Mouse (Mus musculus) lung, embryonic 16.5 days (tissue): ENCODE results near the gene Syde2. TPM values are rescaled to one million over a fixed set of nuclear protein-coding genes. Genes with fewer than 3 reads are reported as not detected.
"Not testable (repeated sequence)": the region's sequence is repeated elsewhere in the genome, so short reads cannot be mapped to it uniquely, and the experiment has no call there.

Experiments
- ATAC-seq: fragments of 200-750 bp; cut with Nextera tagmentation; 2 replicates; pipeline ENCODE4 v1.8.0; 2017; ENCODE audit warnings: low read depth, mild to moderate bottlenecking, moderate library complexity
- H3K27ac ChIP-seq: fragments of 300-500 bp; sonication (generic); 2 replicates; pipeline ENCODE4 v1.5.1; 2014; ENCODE audit warnings: mild to moderate bottlenecking, control low read depth, low read length
- H3K27me3 ChIP-seq: fragments of 300-500 bp; sonication (generic); 2 replicates; pipeline ENCODE4 v1.6.1; 2014; ENCODE audit warnings: low read depth, low read length, mixed read lengths; ENCODE audit not compliant: control insufficient read depth, insufficient read depth
- H3K36me3 ChIP-seq: fragments of 300-500 bp; sonication (generic); 2 replicates; pipeline ENCODE4 v1.6.1; 2014; ENCODE audit warnings: low read length; ENCODE audit not compliant: control insufficient read depth, insufficient read depth
- H3K4me1 ChIP-seq: fragments of 300-500 bp; sonication (generic); replicated peaks from 2 replicates; pipeline ENCODE4 v1.6.1; 2014; ENCODE audit warnings: low read length, mixed read lengths; ENCODE audit not compliant: control insufficient read depth, insufficient read depth
- H3K4me2 ChIP-seq: fragments of 300-500 bp; sonication (generic); 2 replicates; pipeline ENCODE4 v1.6.1; 2014; ENCODE audit warnings: low read depth, low read length, control low read depth
- H3K4me3 ChIP-seq: fragments of 300-500 bp; sonication (generic); 2 replicates; pipeline ENCODE4 v1.5.1; 2014; ENCODE audit warnings: mild to moderate bottlenecking, low read length, control low read depth
- H3K9ac ChIP-seq: fragments of 300-500 bp; sonication (generic); 2 replicates; pipeline ENCODE4 v1.6.1; 2014; ENCODE audit warnings: low read length, control low read depth
- H3K9me3 ChIP-seq: fragments of 300-500 bp; sonication (generic); 2 replicates; pipeline ENCODE4 v1.6.1; 2016; ENCODE audit warnings: low read length; ENCODE audit not compliant: control insufficient read depth
- WGBS: fragments of 180-500 bp; shearing (Covaris S2); extraction: QIAGEN DNeasy Blood & Tissue Kit; methylation state at CpG from one replicate; pipeline ENCODE4 v1.1.7; 2014; 5-methylcytosine and 5-hydroxymethylcytosine counted together
- polyA plus RNA-seq: library from polyadenylated mRNA; unstranded; fragments of >200 nt; fragmentation: Nextera tagmentation; extraction: Ambion mirVana; gene quantifications from 2 replicates; pipeline ENCODE4 v1.2.1, GENCODE M21; 2015

The Syde2 gene
- polyA plus RNA-seq, 1 experiment from 2014 or later = 2.4 TPM

GRCm38 (mm10) chr3:145995489-145995888 lies 7.8 kb downstream of the Syde2 start:
- no peak overlapping the region for H3K4me3 ChIP-seq
- no peaks in the 10 kb centered on the region for H3K9me3 ChIP-seq
- WGBS = 80% methylated on average over 5 of the region's 5 CpGs
- no peak overlapping the region for H3K9ac ChIP-seq
- peaks cover 12% of the 10 kb centered on the region for H3K36me3 ChIP-seq
- ATAC-seq = no peak
- no peak overlapping the region for H3K27ac ChIP-seq
- peaks cover 16% of the 10 kb centered on the region for H3K4me1 ChIP-seq
- H3K27me3 ChIP-seq = no peaks in the 10 kb centered on the region
- no peak overlapping the region for H3K4me2 ChIP-seq

- H3K4me2 ChIP-seq, H3K4me3 ChIP-seq, H3K27me3 ChIP-seq, H3K27ac ChIP-seq, H3K9ac ChIP-seq, H3K9me3 ChIP-seq, ATAC-seq: not testable (repeated sequence)
- Histone ChIP-seq H3K4me1 (peaks cover 16% of the 10 kb centered on the region), H3K36me3 (peaks cover 19% of the 10 kb centered on the region)
- WGBS = 60% methylated on average over 4 of the region's 5 CpGs
Observed at GRCm38 (mm10) chr3:145996539-145996938, 8.9 kb downstream of the Syde2 start.

GRCm38 (mm10) chr3:146004347-146005051 lies 16.8 kb downstream of the Syde2 start:
- Histone ChIP-seq H3K9ac (no peak overlapping the region), H3K4me3 (no peak overlapping the region), H3K36me3 (peaks cover 39% of the 10 kb centered on the region), H3K27ac (no peak overlapping the region), H3K4me2 (no peak overlapping the region), H3K4me1 (no peaks in the 10 kb centered on the region), H3K27me3 (no peaks in the 10 kb centered on the region), H3K9me3 (no peaks in the 10 kb centered on the region)
- 90% methylated on average over 14 of the region's 14 CpGs for WGBS
- ATAC-seq = no peak

- ATAC-seq = no peak
Observed at GRCm38 (mm10) chr3:146007872-146008271, 20.2 kb downstream of the Syde2 start.

GRCm38 (mm10) chr3:146009859-146010645 lies 22.4 kb downstream of the Syde2 start:
- Histone ChIP-seq H3K27me3 (no peaks in the 10 kb centered on the region), H3K4me2 (no peak overlapping the region), H3K4me1 (peaks cover 3% of the 10 kb centered on the region; the same call in 1 of the 2 replicates), H3K27ac (0 out of 2 replicates have a peak overlapping the region, but pooled peaks have one; percentile 2), H3K9ac (no peak overlapping the region), H3K36me3 (peaks cover 16% of the 10 kb centered on the region), H3K4me3 (no peak overlapping the region), H3K9me3 (no peaks in the 10 kb centered on the region)
- ATAC-seq = peak; percentile 76
- WGBS = 40% methylated on average over 20 of the region's 20 CpGs

More at GRCm38 (mm10) chr3:146007872-146008271, 20.2 kb downstream of the Syde2 start:
- Histone ChIP-seq H3K4me2 (no peak overlapping the region), H3K9ac (no peak overlapping the region), H3K27me3 (no peaks in the 10 kb centered on the region), H3K27ac (no peak overlapping the region), H3K4me3 (no peak overlapping the region), H3K36me3 (peaks cover 17% of the 10 kb centered on the region), H3K9me3 (no peaks in the 10 kb centered on the region), H3K4me1 (peaks cover 3% of the 10 kb centered on the region; the same call in 1 of the 2 replicates)
- 76% methylated on average over 6 of the region's 6 CpGs for WGBS

GRCm38 (mm10) chr3:146010751-146011150 lies 23.1 kb downstream of the Syde2 start:
- no peak for ATAC-seq
- no peaks in the 10 kb centered on the region for H3K9me3 ChIP-seq
- H3K36me3 ChIP-seq = peaks cover 16% of the 10 kb centered on the region
- no peak overlapping the region for H3K4me2 ChIP-seq
- peaks cover 3% of the 10 kb centered on the region; the same call in 1 of the 2 replicates for H3K4me1 ChIP-seq
- 93% methylated on average over 4 of the region's 4 CpGs for WGBS
- H3K9ac ChIP-seq = no peak overlapping the region
- H3K4me3 ChIP-seq = no peak overlapping the region
- no peak overlapping the region for H3K27ac ChIP-seq
- H3K27me3 ChIP-seq = no peaks in the 10 kb centered on the region

- no peak overlapping the region for H3K9ac ChIP-seq
- peaks cover 19% of the 10 kb centered on the region for H3K36me3 ChIP-seq
- H3K4me2 ChIP-seq = no peak overlapping the region
- ATAC-seq = no peak
- H3K27me3 ChIP-seq = no peaks in the 10 kb centered on the region
- 60% methylated on average over 8 of the region's 8 CpGs for WGBS
- H3K4me3 ChIP-seq = no peak overlapping the region
- H3K27ac ChIP-seq = no peak overlapping the region
- H3K9me3 ChIP-seq = no peaks in the 10 kb centered on the region
- peaks cover 3% of the 10 kb centered on the region; the same call in 1 of the 2 replicates for H3K4me1 ChIP-seq
Observed at GRCm38 (mm10) chr3:146011544-146012218, 24.0 kb downstream of the Syde2 start.

- H3K4me2 ChIP-seq = no peak overlapping the region
- peak; percentile 57 for ATAC-seq
- no peaks in the 10 kb centered on the region for H3K27me3 ChIP-seq
- H3K9ac ChIP-seq = no peak overlapping the region
- H3K4me1 ChIP-seq = peaks cover 3% of the 10 kb centered on the region; the same call in 1 of the 2 replicates
- H3K36me3 ChIP-seq = peaks cover 16% of the 10 kb centered on the region
- H3K27ac ChIP-seq = no peak overlapping the region
- no peaks in the 10 kb centered on the region for H3K9me3 ChIP-seq
- H3K4me3 ChIP-seq = no peak overlapping the region
- WGBS = 49% methylated on average over 7 of the region's 7 CpGs
Observed at GRCm38 (mm10) chr3:146013490-146013889, 25.8 kb downstream of the Syde2 start.

- H3K36me3 ChIP-seq = peaks cover 14% of the 10 kb centered on the region
- no peak for ATAC-seq
- whole genome bisulfite sequencing = 83% methylated on average over 12 of the region's 12 CpGs
- peaks cover 3% of the 10 kb centered on the region; the same call in 1 of the 2 replicates for H3K4me1 ChIP-seq
- H3K27me3 ChIP-seq = no peaks in the 10 kb centered on the region
- no peak overlapping the region for H3K27ac ChIP-seq
- no peak overlapping the region for H3K9ac ChIP-seq
- H3K4me2 ChIP-seq = no peak overlapping the region
- H3K4me3 ChIP-seq = no peak overlapping the region
- no peaks in the 10 kb centered on the region for H3K9me3 ChIP-seq
Observed at GRCm38 (mm10) chr3:146014321-146014720, 26.7 kb downstream of the Syde2 start.
